Comparison of ENCODE assay signal across 25 mouse cellular contexts in genomic region chr1:165330859-165331258, GRCm38 (mm10). TPM values are rescaled to one million over a fixed set of nuclear protein-coding genes. Genes with fewer than 3 reads are reported as not detected.
A peak's percentile ranks its signal among the peaks of the same experiment; 100 is the strongest.
DNase-seq lines count a peak whose midpoint lies in the region; ATAC-seq and TF ChIP-seq lines count a peak whose summit lies in the region.
"Had no signal": no experiment of that assay in that cellular context is flagged by ENCODE, and none has a peak within 500 bp of the region (broad histone marks: within the 10 kb centered on the region; RNA-seq: fewer than 3 reads in every experiment).

No protein-coding gene starts in this region.

- ATAC-seq in liver, embryonic 13.5 days (ENCODE audit: low read depth): peak; percentile 53
- ATAC-seq in liver, postnatal 0 days: peak; percentile 7; the same call in 1 of the 2 replicates
- ATAC-seq: activated CD4-positive, CD25-positive, alpha-beta regulatory T cell, adult 4 months; CD4-positive, CD25-positive, alpha-beta regulatory T cell, adult 4 months; forebrain, embryonic 13.5 days; forebrain, embryonic 15.5 days; forebrain, postnatal 0 days; Patski had no signal

- DNase-seq in 416B (ENCODE audit: low read depth): peak; percentile 46
- DNase-seq in c-Kit-positive CD71-positive TER-119-negative erythroid progenitor cells, embryonic 14.5 days (ENCODE audit: low read depth): peak; percentile 24
- DNase-seq in liver, embryonic 13.5 days: no peak
- no peak for DNase-seq in liver, postnatal 0 days
- no peak for DNase-seq in adipocyte (ENCODE audit: low spot score)
- no peak for DNase-seq in adrenal gland, postnatal 14 days
- DNase-seq in adrenal gland, postnatal 36 days: no peak
- DNase-seq: adrenal gland, adult 2 months; adrenal gland, postnatal 10 days; B cell, adult 2 months; cerebellum, adult 11-12 months; cerebellum, adult 2 months; cerebellum, adult 9-10 months; cerebellum, postnatal 10 days; cerebellum, postnatal 25 days; forebrain, postnatal 0 days had no signal

- H3K4me1 ChIP-seq in liver, embryonic 13.5 days (replicated peaks): peaks cover 39% of the 10 kb centered on the region
- no peaks in the 10 kb centered on the region for H3K4me1 ChIP-seq in liver, postnatal 0 days (ENCODE audit: insufficient read depth)
- H3K4me1 ChIP-seq: forebrain, embryonic 13.5 days; forebrain, embryonic 15.5 days had no signal

- no peak for TF ChIP-seq CTCF in liver, postnatal 0 days (IDR thresholded peaks at IDR 0.05; ENCODE audit: low read depth)

- H3K9ac ChIP-seq in liver, embryonic 13.5 days: no peak overlapping the region
- H3K9ac ChIP-seq in liver, postnatal 0 days (replicated peaks): no peak overlapping the region
- H3K9ac ChIP-seq: embryonic facial prominence, embryonic 12.5 days; forebrain, embryonic 13.5 days; forebrain, embryonic 15.5 days; forebrain, postnatal 0 days had no signal

- TF ChIP-seq EP300 in liver, postnatal 0 days (IDR thresholded peaks at IDR 0.05; ENCODE audit: low read depth): no peak

- H3K36me3 ChIP-seq in liver, embryonic 13.5 days: peaks cover 17% of the 10 kb centered on the region
- peaks cover 19% of the 10 kb centered on the region for H3K36me3 ChIP-seq in liver, postnatal 0 days (replicated peaks; ENCODE audit: insufficient read depth, low read length)
- H3K36me3 ChIP-seq: embryonic facial prominence, embryonic 10.5 days; embryonic facial prominence, embryonic 12.5 days had no signal

- no peak overlapping the region for H3K4me2 ChIP-seq in liver, embryonic 13.5 days
- H3K4me2 ChIP-seq in liver, postnatal 0 days (ENCODE audit: low read depth, low read length): no peak overlapping the region
- H3K4me2 ChIP-seq: embryonic facial prominence, embryonic 12.5 days; forebrain, embryonic 13.5 days; forebrain, embryonic 15.5 days had no signal

- no peak overlapping the region for H3K4me3 ChIP-seq in liver, embryonic 13.5 days (replicated peaks)
- no peak overlapping the region for H3K4me3 ChIP-seq in liver, postnatal 0 days (ENCODE audit: low read depth, low read length)
- H3K4me3 ChIP-seq: embryonic facial prominence, embryonic 10.5 days; embryonic facial prominence, embryonic 12.5 days; forebrain, embryonic 13.5 days; forebrain, embryonic 15.5 days had no signal

- no peaks in the 10 kb centered on the region for H3K27me3 ChIP-seq in liver, embryonic 13.5 days
- no peaks in the 10 kb centered on the region for H3K27me3 ChIP-seq in liver, postnatal 0 days (ENCODE audit: insufficient read depth, low read length)
- H3K27me3 ChIP-seq: CH12.LX; embryonic facial prominence, embryonic 12.5 days; forebrain, embryonic 13.5 days; forebrain, embryonic 15.5 days; Patski had no signal

- no peaks in the 10 kb centered on the region for H3K9me3 ChIP-seq in liver, embryonic 13.5 days (replicated peaks)
- no peaks in the 10 kb centered on the region for H3K9me3 ChIP-seq in liver, postnatal 0 days (ENCODE audit: low read length)
- H3K9me3 ChIP-seq: embryonic facial prominence, embryonic 10.5 days; embryonic facial prominence, embryonic 12.5 days; forebrain, embryonic 13.5 days; forebrain, embryonic 15.5 days; G1E had no signal

- H3K27ac ChIP-seq in liver, embryonic 13.5 days: no peak overlapping the region
- H3K27ac ChIP-seq in liver, postnatal 0 days (ENCODE audit: low read depth): no peak overlapping the region
- H3K27ac ChIP-seq: embryonic facial prominence, embryonic 10.5 days; embryonic facial prominence, embryonic 12.5 days; forebrain, embryonic 13.5 days; forebrain, embryonic 15.5 days had no signal

RNA-seq across cellular contexts. Expression of gene Gpr161, which starts 35.3 kb away (rescaled TPM):
- polyA plus RNA-seq in liver, embryonic 13.5 days (2015; fragmentation: Nextera tagmentation; extraction: Ambion mirVana): 0.07 TPM in 2 replicates
- polyA plus RNA-seq in liver, postnatal 0 days (2015; fragmentation: Nextera tagmentation; extraction: Ambion mirVana): 0.06 and 0.07 TPM in 2 replicates
- total RNA-seq in adrenal gland, postnatal 14 days (2021): 1.7 and 2.5 TPM in 2 replicates
- 1 to 10 TPM in 1 of 2 experiments, under 1 TPM in 1; 0.76 to 1.1 TPM for total RNA-seq in adrenal gland, postnatal 36 days (2021)
- polyA plus RNA-seq: activated CD4-positive, CD25-positive, alpha-beta regulatory T cell, adult 4 months; G1E had no signal

Comparison
In these comparisons a context has a peak if more than half of its experiments do, and no peak if none do; other contexts are left out.
1. DNase-seq: peak in 416B (single experiment) and c-Kit-positive CD71-positive TER-119-negative erythroid progenitor cells, embryonic 14.5 days (single experiment); none in liver, embryonic 13.5 days (single experiment), liver, postnatal 0 days (single experiment), adipocyte (single experiment), adrenal gland, postnatal 14 days (single experiment) and adrenal gland, postnatal 36 days (0 of 2).